Mouse (Mus musculus) layer of hippocampus, adult 9-11 months (tissue): Measurements from ENCODE around the gene Cnfn.
"Not testable (repeated sequence)": the region's sequence is repeated elsewhere in the genome, so short reads cannot be mapped to it uniquely, and the experiment has no call there.

Source experiments
- DNase-seq: peaks from one replicate; pipeline ENCODE4 v3.0.0; 2022

The Cnfn gene

DNA sequence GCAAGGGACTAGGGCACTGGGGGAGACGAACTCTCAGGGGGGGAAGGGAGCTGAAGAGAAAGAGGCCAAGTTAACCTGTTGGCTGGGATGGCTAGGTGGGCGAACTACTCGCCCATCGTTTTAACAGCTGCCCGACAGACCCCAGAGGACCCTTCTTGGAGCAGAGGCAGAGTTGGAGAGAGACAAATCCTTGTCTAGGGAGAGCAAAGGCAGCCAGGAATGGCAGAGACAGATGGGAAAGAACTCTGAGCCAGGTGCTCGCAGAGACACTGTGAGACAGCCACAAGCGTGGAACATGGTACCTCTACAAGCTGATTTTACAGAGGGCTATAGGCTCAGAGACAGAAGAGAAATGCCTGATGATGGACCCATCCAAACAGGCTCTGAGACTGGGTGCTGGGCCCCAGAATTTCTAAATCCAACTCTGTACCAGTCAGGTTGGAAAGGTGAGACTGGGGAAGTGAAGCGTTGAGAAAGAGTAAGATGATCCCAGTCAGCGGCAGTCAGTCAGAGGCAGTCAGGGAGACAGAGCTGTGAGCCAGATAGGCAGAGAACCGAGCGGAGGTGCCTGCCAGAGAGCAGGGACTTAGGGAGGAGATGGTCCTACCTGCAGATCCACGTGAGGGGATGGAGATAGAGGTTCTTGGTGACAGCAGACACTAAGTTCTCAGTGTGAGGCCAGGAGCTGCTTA lies at the start of gene Cnfn:
Gene Cnfn (minus strand): TSS at position 667 of the 692 bp plus-strand sequence.
- no peak for DNase-seq

DNA sequence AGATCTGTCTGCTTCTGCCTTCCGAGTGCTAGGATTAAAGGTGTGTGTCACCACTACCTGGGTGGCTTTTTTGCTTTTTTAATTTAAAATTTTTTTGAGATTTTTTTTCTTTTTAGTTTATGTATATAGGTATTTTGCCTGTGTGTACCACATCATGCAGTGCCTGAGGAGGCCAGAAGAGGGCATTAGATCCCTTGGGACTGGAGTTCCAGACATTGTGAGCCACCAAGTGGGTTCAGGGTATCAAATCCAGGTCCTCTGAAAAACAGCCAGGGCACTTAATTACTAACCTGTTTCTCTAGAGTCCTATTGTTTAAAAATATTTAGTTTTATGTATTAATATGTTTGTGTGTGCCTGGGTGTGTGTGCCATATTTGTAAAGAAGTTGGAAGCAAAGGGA lies 48.1 kb upstream of the Cnfn start:
- DNase-seq = no peak

DNA sequence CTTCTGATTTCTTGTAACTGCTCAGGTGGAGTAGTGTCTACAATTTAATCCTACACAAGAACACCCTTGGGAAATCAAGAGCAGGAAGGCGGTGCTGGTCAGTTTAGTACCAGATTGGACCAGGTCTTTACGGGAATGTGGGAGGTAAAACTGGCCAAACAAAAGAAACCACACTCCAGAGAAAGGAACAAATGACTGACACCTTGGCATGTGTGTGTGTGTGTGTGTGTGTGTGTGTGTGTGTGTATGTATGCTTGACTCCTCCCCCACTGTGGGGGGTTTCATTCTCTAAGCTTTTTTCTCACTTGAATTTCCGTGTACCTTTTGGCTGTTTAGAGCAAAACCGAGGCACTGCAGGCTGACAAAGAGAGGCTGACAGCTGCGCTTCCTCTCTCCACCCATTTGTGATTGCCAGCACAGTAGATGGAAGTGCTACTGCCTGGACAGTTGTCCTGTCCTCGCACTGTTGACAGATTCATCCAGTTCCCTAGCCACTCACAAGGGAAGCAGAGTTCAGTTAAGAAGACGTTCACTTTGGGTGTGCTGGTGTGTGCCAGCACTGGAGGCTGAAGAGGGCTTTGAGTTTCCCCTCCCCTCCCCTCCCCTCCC lies 43.4 kb upstream of the Cnfn start, which contains the start of gene Cxcl17:
Gene Cxcl17 (minus strand): TSS at position 54 of the 609 bp plus-strand sequence.
- no peak for DNase-seq

DNA sequence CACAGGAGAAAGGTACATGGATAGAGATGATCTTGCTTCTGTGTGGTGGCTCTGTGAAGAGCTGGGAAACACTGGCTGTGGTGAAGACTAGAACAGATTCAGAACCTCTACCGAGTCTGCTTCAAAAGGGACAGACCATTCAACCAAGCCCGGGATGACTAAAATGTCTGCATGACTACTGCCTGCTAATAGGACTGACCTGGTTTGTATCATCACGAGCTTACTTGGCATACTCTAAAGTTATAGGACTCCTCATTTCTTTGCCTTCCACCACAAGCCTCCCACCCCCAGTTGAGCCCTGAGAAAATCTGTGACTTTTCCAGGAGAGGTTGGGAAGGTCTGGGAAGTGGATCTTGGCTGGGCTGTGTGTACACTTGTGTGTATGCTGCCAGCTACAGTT lies 42.3 kb upstream of the Cnfn start:
- no peak for DNase-seq

DNA sequence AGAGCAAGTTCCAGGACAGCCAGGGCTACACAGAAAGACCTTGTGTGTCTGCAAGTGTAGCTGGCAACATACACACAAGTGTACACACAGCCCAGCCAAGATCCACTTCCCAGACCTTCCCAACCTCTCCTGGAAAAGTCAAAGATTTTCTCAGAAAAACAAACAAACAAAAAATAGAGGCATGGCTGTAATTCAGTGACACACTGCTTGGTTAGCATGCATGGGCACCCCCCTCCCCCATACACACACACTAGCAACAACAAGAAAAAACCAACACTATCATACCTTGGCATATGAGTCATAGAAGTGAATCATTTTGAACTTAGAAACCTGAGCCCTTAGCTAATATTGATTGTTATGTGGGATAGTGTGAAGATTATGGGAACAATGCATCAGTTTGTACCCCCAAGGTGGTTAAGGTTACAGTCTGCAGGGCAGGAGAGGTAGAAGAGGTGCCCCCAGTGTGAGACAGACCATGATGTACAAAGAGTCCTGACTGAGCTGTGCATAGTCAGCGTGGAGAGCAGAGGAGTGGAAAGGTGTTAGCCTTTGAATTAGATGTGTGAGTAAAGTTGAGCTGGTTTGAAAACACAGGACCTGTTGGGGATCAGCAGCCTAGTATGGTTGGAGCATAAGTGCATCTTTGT lies 41.6 kb upstream of the Cnfn start:
- no peak for DNase-seq

DNA sequence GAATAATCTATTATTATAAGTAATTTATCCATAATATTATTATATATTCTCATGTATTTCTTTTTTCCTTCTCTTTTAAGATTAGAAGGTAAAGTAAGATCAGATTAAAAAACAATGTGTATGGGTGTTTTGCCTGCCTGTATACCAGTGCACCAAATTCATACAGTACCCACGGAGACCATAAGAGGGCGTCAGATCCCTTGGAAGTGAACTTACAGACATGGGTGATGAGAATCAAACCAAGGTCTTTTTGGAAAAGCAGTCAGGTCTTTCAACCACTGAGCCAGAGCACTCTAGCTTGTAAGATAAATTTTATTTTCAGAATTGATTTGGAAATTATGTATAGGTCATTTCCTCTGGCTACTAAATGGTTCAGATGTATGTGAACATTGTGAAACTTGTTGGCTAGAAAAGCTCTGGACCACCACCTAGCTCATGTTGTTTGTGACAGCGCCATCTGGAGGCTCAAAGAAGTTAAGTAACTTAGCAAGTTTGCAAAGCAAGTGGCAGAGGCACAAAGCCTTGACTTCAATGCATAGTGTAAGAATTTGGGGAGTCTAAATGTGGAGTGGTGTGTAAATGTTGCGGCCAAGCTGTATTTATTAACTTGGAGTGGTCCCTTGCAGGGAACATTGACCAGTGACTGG lies 39.7 kb upstream of the Cnfn start:
- no peak for DNase-seq

DNA sequence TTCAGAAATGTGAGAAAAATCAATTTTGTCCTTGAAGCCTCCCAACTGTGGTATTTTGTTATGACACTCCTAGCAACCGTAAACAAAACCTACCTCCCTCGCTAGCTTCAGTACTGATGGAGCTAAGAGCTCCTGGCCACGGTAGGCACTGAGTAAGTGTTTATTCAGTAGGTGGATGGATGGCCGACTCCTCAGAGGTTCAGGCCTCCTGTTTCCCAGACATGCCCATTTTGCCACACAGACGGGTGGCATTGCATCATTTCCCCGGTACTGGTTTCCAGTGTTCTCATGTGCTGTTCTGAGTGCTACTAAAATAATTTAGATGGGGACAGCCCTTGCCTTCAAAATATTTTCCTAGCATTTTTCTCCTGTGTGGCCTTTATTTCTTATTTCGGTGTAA lies 36.9 kb upstream of the Cnfn start:
- DNase-seq = no peak

DNA sequence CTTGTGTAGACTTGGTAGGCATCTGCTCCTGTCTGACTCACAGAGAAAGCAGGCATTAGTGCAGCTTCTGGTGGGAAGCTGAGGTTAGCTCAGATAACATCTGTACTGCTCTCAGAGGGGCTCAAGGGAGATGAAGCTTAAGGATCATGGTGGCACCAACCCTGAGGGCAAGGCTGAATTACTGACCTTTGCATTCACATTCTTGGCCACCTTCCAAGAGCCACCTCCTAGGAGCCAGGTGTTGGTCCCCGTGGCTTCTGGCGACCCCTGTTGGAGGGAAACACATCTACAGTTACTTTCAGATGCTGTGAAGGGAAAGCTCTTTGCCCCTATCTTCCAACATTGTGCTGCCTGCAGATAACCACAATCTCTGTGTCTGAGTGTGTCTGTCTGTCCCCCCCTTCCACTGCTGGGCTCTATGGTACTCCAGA lies 33.2 kb upstream of the Cnfn start:
- DNase-seq = no peak

DNA sequence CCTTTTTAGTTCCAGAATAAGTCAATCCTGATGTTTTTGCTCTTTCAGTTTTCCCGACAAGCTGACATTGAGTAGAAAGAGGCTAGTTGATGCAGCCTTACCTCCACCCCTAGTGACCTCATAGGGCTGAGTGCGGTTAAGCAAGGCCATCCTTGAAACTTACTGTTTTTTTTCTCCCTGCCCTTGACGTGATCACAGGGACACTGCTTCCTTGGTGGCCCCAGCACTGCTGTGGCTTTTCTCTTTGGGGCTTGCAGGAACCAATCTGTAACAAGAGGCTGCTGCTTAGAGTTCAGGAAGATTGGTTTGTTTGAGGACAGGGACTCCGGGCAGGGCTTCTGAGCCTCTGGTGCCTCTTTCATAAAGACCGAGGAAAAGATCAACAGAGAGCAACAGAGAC lies 32.5 kb upstream of the Cnfn start:
- DNase-seq = no peak

DNA sequence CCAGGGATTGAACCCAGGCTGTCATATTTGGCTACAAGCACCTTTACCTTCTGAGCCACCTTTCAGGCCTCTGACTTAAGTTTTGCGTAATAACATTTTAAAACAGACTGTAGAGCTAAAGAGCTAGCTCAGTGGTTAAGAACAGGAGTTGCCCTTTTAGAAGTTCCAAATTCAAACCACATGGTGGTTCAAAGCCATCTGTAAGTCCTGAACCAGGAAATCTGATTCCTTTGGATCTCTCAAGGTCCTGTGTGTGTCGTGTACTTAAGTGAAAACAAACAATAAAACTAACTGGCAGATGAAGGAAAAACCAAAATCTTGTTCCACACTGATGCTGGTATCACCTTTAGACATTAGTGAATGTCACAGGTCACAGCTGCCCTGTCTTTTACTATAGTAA lies 32.0 kb upstream of the Cnfn start:
- no peak for DNase-seq

DNA sequence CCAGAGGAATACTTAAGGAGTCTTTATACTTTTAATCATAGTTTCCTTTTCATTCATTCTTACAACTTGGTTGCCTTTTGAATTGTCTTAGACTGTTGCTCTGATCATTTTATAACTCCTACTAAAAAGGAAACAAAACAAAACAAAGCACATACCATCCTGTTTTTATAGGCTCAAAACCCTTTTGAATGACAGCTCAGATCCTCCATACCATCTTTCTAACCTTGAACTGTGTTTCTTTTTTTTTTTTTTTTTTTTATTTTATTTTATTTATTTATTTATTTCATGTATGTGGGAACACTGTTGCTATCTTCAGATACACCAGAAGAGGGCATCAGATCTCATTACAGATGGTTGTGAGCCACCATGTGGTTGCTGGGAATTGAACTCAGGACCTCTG lies 29.5 kb upstream of the Cnfn start:
- DNase-seq = not testable (repeated sequence)

DNA sequence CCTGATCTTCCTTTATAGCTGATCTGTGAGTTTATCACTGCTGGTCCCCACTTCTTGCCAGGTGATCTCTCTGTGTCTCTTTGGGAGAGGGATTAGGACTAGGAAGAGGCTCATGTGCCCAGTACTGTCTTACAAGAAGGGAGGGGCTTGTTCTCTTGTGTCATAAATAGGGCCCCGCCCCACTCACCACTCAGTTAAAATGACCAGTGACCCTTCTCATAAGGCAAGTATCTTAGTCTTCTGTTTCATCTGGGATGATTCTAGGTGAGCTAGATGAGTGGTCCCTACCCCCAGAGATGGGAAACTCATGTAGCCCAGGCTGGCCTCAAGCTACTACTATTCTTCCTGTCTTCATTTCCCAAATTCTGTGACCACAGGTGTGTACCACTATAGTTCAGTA lies 29.1 kb upstream of the Cnfn start, which contains the start of gene Lipe:
Gene Lipe (minus strand): TSS at position 101 of the 400 bp plus-strand sequence.
- no peak for DNase-seq

DNA sequence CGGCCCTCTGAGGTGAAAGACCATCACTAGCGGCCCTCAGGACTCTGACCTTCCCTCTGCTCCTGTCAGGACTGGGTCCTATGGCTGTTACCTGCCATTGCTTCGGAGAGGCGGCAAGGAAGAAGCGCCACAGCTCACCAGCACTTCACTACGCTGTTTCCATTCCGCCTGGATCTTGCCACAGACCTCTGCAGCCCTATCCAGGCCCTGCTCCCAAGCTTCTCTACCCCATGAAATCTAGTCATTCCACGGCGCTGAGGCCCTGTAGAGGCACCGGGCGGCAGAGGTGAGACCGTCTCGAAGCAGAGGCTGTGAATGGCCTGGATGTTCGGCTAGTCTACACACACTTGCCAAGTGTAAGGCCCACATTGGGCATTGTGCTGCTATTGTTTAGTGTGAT lies 27.1 kb upstream of the Cnfn start:
- DNase-seq = no peak

DNA sequence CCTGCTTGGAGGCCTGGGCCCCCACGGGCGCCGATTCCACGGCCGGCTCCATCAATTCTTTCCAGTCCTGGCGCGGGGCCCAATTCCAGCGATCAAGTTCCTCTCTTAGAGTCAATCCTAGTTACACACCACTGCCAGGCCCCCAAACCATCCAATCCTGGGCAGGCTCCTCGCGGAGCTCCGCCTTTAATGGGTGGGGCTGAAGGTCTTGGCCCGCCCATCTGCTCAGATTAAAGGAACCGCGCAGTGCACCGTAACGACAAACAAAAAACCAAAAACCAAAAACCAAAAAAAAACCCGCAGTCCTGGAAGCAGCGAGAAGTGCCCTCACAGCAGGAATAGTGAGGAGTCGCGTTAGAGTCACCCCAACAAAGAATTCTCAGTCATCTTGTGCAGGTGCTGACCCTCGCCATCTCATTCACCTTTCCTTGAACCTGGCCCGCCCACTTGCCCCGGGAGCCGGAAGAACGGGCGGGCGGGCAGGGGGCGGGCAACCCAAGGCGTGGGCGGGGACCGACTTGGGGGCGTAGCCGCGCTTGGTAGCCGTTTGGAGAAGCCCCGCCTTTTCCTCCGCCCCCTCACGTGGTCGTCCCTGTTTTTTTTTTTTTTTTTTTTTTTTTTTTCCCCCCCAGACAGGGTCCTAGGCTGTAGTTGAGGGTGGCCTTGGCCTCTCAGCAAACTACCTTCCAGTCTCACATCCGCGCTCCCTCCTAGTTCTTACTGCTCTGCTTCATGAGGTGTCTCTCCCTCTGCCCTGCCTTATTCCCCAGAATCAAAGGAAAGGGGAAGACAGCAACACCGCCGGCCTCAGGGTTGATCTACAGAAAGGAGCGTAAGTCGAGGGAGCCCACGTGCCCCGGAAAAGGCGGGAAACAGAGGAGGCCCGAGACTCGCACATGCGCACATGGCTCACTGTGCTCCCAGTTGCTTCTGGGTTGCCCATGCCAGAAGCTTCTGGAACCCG lies 26.3 kb upstream of the Cnfn start:
- DNase-seq = peak; percentile 97

DNA sequence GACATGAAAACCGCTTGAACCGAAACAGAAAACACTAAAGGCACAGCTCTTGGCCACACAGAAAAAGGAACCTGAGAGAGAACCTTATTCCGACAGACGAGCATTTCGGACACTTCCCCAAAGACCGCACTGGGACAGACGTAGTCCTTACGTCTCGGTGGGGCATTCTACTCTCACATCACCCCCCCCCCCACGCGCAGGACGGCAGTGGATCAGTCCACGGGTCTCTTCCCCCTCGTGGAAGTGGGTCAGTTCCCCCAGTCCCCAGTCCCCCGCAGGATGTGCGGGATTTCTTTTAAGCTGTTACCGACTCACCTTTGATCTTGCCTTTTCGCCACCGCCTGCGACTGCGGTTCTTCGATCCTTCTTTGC lies 25.6 kb upstream of the Cnfn start:
- DNase-seq = no peak

DNA sequence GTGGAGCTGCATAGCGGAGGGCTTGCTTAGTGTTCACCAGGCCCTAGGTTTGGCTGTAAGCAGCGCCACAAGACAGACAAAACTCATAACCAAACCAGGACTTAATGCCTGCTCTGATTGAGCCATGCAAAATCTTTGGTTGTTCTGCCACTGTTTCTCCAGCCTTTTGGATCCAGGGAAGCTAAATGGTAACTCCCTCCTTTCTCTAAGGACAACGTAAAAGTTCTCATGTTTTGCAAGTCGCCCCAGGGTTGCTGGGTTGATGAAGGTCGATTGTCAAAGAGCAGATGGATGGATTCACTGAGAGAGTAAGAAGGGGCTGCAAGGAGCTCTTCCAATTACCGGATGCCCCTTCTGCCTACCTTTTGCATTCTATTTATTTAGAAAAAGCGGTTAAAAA lies 25.2 kb upstream of the Cnfn start:
- no peak for DNase-seq

DNA sequence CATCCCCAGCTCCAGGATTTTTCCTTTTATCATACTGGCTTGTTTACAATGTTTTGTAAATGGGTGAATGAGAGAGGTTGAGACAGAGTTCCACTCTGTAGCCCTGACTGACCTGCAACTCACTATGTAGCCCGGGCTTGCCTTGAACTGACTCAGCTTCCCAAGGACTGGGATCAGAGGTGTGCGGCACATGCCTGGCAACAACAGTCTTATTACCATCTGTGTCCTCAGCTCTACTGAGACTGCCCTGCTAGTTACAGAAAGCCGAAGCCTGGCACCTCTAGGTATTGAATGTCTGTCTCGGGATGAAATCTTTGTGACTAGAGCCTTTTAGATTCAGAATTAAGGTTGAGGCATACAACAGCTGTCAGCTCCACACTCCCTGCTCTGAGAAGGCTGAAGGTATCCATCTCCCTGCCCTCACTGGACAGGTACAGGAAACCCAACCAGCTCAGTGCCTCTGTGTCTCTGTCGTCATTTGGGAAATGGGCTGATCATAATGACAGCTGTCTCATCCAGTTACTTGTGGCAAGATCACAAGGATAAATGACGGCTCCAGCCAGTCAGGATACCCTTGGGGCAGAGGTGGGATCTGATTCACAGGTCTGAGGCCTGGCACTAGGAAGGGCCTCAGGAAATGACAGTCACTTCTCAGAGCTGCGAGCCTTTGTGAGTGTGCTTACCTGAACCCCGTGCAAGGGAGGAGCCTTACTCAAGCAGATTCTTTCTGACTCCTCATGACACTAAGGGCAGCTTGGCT lies 24.1 kb upstream of the Cnfn start:
- DNase-seq = no peak

DNA sequence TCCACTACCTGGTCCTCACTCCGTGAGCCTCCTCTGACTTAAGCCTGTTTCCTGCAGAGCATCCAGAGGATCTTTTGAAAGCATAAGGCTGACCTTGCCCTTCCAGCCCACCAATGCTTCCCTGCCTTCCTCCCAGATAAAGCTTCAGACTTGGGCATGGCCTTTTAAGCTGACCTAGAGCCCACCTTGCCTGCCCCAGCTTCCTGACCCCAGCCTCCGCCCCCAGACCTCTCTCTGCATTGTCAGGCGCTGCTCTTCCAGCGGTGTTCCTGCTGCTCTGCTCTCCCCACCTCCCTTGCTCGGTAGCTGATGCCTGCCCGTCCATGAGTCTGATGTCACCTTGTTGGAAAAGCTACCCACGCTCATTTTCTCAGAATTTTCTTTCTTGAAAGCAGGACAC lies 23.3 kb upstream of the Cnfn start:
- DNase-seq = no peak

DNA sequence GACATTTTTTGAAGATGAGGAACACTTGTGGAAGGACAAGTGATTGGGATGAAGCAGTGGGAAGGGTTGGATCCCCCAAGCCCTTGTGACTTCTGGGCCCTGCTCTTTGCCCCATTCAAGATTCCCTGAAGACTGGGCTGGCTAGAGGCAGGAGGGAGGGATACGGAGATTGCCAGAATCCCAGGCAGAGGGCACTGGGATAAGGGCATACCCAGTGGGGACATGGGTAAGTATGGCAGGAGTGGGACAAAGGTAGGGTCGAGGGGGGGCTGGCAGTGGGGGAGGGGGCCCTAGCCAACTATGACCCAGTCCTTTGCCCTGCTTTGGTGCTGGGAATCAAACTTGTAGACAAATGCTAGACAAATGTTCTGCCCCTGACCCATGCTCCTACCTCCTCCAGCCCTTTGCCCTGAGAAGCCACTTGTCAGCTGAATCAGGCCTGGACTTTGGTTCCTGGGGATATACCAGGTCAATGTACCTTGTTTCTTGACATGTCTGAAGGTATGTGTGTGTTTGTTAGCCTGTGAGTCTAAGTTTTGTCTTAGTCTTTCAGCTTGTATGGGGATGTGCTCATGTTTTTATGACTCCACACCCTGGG lies 22.4 kb upstream of the Cnfn start:
- no peak for DNase-seq

DNA sequence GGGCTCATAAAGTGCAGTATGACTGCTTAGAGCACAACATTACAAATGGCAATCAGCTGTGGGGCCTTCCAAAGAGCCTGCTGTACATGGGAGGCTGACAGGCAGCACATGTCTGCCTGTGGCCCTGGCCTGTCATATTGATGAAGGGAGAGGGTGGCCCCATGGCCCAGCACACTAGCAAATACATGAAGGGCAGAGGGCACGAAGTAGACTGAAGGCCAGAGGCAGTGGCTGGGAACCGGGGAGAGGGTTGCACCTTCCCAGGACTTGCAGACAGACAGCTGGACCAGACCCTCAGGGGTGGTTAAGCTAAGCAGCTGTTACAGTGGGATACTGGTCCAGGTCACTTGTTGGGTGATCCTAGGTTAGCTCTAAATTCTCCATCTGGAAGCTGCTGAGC lies 21.5 kb upstream of the Cnfn start:
- DNase-seq = no peak

DNA sequence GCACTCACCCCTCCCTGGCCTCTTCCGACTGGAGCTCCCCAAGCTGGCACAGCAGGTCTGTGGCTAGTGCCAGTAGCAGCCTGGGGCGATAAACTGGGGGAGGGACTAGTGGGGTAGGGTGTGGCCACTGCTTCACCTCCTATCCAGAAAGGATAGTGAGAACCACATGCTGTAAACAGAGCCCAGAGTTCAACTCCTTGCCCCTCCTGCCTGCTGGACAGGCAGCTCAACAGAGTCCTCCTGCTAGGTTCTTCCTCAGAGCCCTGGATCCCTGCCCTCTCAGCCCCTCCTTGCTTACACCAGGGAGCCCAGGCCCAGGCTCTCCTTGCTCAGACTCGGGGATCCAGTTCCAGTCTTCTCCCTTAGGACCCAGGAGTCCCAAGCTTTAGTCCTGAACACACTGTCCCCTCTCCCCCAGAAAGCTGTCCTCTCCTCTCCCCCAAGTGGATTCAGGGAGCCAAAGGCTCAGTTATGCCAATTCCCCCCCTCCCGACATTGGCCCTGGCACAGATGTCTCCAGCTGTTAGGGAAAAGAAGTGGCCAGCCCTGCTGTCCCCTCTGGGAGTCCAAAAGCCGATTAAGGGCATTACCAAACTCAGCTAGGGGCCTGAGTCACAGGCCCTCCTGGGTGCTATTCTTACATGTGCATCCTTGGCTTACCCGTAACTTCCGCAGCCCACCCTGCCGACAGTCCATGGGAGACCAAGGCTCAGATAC lies 20.7 kb upstream of the Cnfn start:
- peak; percentile 66 for DNase-seq
